Mouse (Mus musculus) megakaryocyte, adult 5-6 weeks (primary cell): Measurements from ENCODE around the gene Ptprk. TPM values are rescaled to one million over a fixed set of nuclear protein-coding genes. Genes with fewer than 3 reads are reported as not detected.

Source experiments
- ATAC-seq: 2 replicates; pipeline ENCODE4 v1.8.0; 2016; ENCODE audit warnings: mild to moderate bottlenecking, inconsistent platforms; ENCODE audit not compliant: poor library complexity, severe bottlenecking
- total RNA-seq, 2 experiments: library from RNA; stranded (forward) in 1 of 2; stranded (reverse) in 1 of 2; fragments of 153-499, 151-499 nt in 1 of 2; fragments of 221-1000, 200-1000 nt in 1 of 2; gene quantifications; 2 replicates each; pipeline versions ENCODE4 v1.2.3 to v1.2.4; 2015 to 2017

The Ptprk gene
- total RNA-seq, 2 experiments from 2014 or later, result not detected

DNA sequence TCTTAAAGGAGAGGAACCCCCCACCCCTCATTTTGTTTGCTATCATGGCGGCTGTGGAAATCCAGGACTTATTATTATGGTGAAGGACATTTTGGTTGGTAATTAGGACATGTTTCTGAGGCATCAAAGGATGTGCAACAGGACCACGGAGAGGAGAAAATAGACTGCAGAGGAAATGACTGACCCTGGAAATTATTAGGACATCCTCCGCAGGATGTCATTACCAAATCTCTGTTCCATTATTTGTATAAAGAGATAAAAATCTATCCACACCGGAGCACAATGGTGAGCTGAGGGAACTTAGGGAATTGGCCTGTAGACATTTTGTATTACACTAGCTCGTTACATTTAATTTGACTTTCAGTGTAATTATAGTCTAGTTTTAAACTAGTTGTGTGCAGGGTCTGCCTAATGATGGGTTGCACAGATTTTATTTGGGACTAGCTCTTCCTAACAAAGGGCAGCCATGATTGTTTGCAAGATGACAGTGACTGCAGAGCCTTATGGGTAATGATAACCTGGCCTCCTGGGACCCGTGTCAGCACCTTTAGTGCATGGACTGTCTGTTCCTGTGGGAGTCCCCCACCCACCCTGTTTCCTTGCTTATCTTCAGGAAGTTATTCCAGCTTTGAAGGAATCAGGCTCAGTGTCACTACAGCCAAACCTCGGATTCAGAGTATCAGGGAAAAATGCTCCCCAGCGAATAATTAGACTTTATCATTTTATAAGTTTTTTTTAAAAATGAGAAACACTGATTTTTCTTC is 38.4 kb downstream of the Ptprk start:
- ATAC-seq, result no peak

DNA sequence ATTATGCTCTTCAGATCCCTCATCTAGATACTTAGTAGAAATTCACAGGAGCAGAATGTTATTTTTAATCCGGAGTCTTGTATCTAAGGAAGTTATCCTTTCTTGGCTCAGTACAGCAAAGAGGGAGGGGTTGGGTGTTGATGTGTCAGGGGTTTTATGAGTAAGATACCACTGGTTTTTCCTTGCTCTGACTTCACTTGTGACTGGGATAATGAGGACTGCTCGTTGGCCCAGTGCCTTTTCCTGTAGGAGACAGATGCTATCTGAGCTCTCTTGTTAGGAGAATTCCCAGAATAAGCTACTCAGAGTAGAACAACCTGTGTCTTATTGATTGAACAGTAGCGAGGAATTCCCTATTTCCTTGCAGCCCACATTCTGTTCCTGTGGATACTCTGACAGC is 39.3 kb downstream of the Ptprk start:
- no peak for ATAC-seq

- no peak for ATAC-seq
These were observed 42.4 kb downstream of the Ptprk start for GRCm38 (mm10) chr10:28116982-28117381.

- no peak for ATAC-seq
These were observed 44.3 kb downstream of the Ptprk start for GRCm38 (mm10) chr10:28118783-28119365.

- ATAC-seq, result no peak
These were observed 49.3 kb downstream of the Ptprk start for GRCm38 (mm10) chr10:28123881-28124280.

GRCm38 (mm10) chr10:28128011-28128410 is 53.4 kb downstream of the Ptprk start:
- ATAC-seq, result no peak

DNA sequence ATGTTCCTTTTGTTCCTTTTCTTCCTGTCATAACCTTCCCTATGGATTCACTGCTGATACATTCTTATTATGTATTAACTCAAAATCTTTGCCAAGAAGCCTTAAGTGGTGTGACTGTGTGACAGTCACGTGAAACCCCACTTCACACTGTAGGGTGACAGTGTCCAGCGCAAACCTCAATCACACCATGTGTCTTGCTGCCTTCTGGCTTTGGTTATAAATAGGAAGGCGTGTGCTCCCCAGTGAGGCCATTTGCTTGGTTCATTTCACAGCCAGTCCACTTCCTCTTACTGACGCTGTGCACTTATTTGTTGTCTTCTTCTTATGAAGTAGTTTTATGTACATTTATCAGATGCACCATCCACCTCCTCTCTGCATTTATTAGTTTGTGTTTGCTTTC is 53.8 kb downstream of the Ptprk start:
- no peak for ATAC-seq

GRCm38 (mm10) chr10:28130422-28130821 is 55.8 kb downstream of the Ptprk start:
- no peak for ATAC-seq

DNA sequence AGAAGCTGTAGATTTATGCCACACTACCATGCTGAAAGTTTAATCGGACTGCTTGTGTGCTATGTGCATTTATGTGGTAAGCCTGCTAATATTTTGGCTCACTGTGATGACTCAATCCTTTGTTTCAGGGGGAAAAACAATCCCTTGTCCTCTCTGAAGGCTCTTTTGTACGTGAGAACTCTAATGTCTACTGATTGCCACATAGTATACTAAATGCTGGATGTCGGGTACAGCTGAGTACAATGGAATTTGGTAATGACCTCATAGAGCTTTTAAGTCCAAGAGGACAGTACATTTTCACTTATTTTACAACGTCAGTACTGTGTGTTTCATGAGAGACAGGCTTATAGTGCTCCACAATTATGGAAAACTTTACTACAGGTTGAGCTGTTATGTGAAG is 59.1 kb downstream of the Ptprk start:
- no peak for ATAC-seq

DNA sequence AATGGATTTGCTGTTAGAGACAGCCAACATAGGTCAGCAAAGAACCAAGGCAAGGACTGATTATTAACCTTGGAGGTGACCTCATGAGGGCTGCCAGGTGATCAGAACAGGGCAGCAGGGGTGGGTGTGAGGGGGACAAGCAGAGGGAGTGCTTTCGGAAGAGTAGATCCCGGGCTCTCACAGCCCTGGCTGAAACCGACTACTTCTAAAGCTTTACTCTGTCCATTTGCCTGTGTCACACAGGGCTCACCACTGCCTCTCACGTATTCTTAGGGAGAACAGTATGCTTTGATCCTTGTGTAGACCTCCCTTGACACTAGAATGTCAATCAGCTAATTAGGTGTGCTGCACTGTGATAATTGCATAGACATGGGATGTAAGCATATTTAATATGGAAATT is 63.8 kb downstream of the Ptprk start:
- ATAC-seq, result no peak

DNA sequence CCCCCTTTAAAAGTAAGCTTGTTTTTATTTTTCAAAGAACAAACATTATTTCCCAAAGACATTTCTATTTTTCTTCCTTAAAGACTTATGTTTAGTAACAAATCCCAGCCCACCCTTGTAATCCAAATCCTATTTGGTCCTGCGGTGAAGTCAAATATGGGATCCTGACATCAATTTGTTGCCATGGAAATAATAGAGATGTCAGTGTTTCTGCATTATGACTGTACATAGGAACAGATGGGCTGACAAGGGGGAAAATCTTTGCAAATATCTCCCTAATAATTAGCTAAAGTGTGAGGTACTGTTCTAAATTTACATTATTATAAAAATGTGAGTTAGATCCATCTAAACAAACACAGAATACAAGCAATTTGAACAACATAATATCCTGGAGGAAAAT is 69.8 kb downstream of the Ptprk start:
- no peak for ATAC-seq

DNA sequence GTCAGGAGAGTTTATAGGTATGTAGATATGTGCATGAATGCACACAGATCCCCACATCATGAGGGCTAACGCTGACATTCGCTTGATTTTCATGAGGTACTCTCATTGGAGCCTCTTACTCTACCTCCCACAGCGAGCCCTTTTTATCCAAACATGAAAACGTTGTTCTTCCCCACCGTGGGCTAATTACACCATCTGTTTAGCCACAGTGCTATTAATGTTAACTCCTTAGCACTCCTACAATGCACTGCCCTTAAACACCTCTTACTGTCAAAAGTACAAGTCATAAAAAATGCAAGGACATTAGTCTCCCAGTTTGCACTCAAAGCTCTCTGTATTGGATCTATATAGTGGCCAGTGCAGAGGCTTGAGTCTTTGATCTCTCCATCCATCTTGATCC is 70.7 kb downstream of the Ptprk start:
- no peak for ATAC-seq

GRCm38 (mm10) chr10:28155688-28156685 is 81.4 kb downstream of the Ptprk start:
- ATAC-seq, result no peak

DNA sequence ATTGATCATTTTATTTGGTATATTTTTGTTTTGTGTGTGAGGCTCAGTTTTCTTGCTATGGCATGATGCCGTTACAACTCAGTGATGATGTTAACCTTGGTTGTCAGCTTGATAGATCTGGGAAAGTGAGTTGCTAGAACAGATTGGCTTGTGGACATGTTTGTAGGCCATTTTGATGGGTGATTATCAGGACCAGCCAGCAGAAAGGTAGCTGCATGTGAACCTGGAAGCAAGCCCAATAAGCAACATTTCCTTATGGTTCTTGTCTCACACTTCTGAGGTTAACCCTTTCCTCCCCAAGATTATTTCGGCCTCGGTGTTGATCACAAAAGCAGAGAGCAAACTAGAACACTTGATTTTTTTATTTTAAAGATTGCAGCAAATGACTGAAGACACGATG is 85.1 kb downstream of the Ptprk start:
- no peak for ATAC-seq

DNA sequence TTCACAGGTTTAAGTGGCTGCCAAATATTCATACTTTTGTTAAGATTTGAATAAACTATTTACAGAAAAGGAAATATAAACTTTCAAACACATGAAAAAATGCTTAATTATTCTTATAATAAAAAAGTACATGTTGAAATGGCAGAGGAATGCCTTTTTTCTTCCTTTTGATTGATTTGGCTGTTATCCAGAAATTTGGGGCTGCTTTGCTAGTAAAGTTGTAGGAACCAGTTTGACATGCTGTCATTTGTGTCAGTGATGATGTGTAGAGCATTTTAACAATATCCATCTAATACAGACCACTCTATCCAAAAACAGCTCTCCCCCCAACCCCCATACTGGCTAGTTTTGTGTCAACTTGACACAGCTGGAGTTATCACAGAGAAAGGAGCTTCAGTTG is 86.7 kb downstream of the Ptprk start:
- no peak for ATAC-seq

DNA sequence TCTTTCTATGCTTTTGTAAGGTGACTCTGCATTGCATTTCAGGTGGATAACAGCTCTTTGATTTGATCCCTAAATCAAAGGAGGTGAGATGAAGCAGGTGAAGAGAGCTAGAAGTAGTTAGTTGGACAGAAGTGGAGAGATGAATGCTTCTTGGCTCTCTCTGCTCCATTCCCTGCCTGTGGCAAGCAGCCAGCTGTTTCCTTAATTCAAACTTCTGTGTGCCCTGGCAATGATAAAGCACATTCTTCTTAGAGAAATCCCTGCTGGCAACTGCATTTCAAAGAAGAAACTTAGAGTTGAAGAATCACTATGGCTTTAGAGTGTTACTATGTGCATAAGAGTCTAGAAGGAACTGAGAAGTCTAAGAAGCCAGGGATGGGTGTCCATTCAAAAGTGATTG is 89.6 kb downstream of the Ptprk start:
- no peak for ATAC-seq

DNA sequence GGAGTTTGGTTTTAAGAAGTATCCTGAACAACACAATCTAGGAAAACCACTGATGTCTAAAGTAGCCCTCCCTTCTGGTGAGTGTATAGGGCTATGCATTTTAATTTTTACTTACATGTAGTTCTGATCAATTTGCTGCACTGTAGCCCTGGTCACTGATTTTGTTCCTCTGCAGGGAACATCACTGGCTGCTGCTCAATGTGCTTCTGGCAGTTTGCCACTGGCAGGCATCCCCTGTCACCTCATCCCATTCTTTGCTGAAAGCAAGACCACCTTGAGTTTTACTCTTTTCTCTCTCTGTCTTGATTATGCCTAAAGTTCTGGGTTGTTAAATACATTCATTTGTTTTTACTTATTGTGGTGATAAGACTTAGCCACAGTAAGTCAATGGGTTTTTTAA is 90.1 kb downstream of the Ptprk start:
- ATAC-seq, result no peak

DNA sequence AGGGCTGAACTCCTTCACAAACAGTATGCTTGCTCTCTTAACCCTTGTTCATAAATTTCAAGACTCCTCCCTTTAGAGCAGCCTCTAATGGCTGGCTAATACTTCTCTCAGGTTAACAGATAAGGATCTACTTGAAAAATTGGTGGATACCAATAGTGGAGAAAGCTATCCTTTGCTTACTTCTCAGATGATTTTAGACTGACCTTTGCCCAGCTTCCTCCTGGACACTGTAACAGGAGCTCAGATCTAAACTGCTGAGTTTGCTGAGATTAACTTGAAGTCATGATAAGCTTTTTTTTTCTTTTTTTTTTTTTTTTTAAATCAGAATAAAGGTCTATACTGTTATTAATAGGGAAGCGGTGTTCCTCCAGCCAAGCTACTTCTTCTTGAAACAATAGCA is 92.0 kb downstream of the Ptprk start:
- no peak for ATAC-seq

DNA sequence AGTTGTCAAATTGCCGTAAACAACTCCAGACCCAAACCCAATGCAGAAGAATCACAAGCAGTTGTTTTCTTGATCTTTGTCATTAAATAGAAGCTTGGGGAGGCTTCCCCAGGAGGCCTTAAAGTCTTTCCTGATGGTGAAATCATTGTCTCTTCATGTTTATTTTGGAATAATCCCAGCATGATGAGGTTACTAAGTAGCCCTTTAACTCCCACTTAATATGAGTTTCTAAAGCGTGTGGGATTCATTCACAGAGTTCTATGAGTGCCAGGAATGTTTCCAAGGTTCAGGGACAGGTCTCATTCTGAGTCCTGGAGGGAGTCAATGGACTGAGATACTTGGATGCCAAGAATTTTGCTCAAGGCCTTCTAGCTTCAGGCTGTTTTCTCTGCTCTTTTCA is 92.5 kb downstream of the Ptprk start:
- ATAC-seq, result no peak

DNA sequence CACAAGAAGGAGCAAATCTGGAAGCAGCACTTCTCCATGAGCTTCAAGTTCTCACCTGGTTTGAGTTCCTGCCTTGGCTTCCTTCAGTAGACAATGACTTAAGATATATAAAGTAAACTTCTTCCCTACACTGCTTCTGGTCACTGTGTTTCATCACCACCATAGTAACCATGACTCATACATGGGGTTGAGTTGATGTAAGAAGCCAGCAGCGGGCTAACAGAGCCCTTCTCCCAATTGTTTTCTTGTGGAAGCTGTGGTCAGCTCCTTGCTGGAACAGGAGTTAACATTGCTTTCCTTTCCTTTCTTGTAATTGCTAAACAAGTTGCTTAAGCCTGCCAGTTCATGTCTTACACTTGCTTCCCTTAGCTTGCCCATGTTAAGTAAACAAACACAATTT is 96.6 kb downstream of the Ptprk start:
- ATAC-seq, result no peak

DNA sequence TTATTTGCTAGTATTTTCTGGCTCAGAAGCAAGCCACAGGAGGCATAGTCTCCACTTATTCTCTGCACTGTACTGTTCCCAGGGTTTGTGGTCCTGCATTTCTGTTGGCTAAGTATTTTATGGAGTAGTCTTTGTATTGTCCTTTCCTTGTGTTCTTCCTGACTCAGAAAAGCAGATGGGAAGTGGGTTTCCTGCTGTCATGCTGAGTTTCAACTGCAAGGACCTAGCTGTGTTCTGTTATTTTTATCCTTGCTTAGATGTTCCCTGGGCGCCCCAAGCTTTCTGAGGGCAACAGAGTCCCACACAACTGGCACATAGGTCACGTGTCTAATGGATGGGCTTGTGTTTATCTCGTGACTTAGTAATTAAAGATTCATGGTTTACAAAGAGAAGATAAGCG is 104.3 kb downstream of the Ptprk start:
- ATAC-seq, result no peak

GRCm38 (mm10) chr10:28182081-28182480 is 107.5 kb downstream of the Ptprk start:
- ATAC-seq, result no peak
